Mouse (Mus musculus) brain, adult 2 months (tissue): ENCODE measurements around the gene Gm12886.

Experiments used
- DNase-seq: peaks from one replicate; pipeline ENCODE4 v3.0.0; 2011; ENCODE audit warnings: low read depth, low spot score

The Gm12886 gene

GRCm38 (mm10) chr4:121422999-121423398 is at the start of gene Gm12886:
Gene Gm12886 (minus strand): TSS chr4:121423099.
- no peak for DNase-seq
